Mouse (Mus musculus) ES-Bruce4 (cell line): Measurements from ENCODE around the gene Nt5c1b.

Experiments
- CTCF ChIP-seq: IDR thresholded peaks from one replicate; pipeline ENCODE4 v1.8.1; 2011; ENCODE audit warnings: low read depth, low read length
- EP300 ChIP-seq: IDR thresholded peaks from 2 replicates; pipeline ENCODE4 v1.6.1; 2011; ENCODE audit warnings: low read depth, low read length; ENCODE audit not compliant: insufficient read depth
- POLR2A ChIP-seq: IDR thresholded peaks from one replicate; pipeline ENCODE4 v1.8.1; 2011; ENCODE audit warnings: low read length; ENCODE audit not compliant: insufficient read depth

DNA sequence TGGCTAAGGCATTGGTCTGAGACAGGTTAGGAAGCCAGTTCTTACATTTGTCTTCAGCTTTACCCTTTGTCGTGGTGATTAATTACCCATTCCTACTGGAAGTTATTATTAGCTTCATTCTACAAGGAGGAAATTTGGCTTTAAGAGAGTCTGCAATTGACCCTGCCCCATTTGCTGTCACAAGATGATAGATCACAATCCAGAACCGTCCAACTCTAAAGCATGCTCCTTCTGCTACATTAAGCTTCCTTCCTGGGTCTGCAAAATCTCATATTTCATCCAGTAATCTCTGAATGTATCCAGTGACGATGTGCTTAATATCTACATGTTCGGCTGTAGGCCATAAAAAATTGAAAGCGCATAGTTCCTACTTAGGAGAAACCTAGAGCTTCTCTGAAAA is 29.2 kb upstream of the Nt5c1b start:
- TF ChIP-seq POLR2A (no peak), CTCF (no peak), EP300 (no peak)
